Mouse (Mus musculus): ENCODE results near the gene Gsc2.
"Not testable (repeated sequence)": the region's sequence is repeated elsewhere in the genome, so short reads cannot be mapped to it uniquely, and the experiment has no call there.

Gene Gsc2

DNA sequence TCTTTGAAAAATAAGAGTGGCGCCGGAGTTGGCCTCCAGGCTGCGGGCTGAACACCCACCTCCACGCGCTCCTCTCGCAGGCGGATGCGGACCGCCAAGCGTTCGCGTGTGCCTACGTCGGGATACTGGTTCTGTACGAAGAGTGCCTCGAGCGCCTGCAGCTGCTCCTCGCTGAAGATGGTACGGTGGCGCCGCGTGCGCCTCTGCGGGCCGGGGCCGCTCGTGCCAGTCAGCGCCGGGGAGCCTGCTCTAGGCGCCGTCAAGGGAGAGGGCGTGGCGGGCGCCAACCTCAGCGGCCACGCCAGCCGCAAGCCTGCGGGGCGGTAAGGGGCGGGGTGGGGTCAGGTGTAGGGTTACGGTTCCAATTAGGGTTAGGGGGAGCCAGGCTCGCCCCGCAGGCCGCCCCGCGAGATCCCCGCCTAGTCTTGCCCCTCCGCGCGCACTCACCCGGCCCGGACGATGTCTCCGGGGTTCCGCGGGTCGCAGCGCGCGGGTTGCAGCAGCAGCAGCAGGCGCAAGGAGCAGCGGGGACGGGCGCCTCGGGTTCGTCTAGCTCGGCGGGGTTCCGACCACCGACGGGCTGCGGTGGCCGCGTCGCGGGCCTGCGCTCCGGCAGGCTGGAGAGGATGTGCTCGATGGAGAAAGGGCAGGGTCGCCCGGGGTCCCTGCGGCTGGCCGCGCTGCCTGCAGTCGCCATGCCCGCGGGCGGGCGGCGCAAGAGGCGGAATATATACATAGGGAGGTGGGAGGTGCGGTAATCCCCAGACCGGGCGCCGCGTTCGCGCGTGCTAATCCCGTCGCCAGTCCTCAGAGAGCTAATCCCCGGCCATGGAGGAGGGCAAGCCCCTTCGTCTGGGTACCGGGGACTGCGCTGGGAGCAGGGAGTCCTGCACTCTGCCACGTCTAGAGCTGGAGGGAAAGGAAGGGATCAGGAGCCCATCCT, at the start of gene Gsc2:
Gsc2 (minus strand) TSS at position 753 of the 943 bp plus-strand sequence.
- no peak for DNase-seq (ENCODE audit: low read depth, low spot score)

GRCm38 (mm10) chr16:17962091-17962490, 47.2 kb upstream of the Gsc2 start:
- no peak for DNase-seq (ENCODE audit: low read depth, low spot score)

GRCm38 (mm10) chr16:17956052-17956638, 41.3 kb upstream of the Gsc2 start:
- not testable (repeated sequence) for DNase-seq (ENCODE audit: low read depth, low spot score)

DNA sequence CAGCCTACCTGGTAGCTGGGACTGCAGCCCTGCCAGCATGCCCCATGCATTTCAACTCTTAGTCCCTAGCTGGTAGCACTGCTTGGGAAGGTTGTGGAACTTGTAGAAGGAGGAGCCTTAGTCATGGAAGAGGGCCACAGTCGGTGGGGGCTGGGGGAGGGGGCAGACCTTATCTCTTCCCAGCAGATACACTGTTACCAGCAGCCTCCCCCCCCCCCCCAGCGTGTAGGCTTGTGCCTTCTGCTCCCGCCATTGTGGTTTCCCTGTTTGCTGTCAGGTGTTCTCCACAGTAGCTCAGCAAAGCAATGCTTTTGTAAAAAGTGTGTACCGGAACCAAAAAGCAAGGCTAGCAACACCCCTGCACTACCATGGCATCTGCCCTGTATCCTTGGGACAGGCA, 36.8 kb upstream of the Gsc2 start:
- no peak for DNase-seq (ENCODE audit: low read depth, low spot score)

- no peak for DNase-seq (ENCODE audit: low read depth, low spot score)
These were observed 35.2 kb upstream of the Gsc2 start for GRCm38 (mm10) chr16:17950068-17950467.

GRCm38 (mm10) chr16:17949421-17949877, 34.6 kb upstream of the Gsc2 start:
- no peak for DNase-seq (ENCODE audit: low read depth, low spot score)

DNA sequence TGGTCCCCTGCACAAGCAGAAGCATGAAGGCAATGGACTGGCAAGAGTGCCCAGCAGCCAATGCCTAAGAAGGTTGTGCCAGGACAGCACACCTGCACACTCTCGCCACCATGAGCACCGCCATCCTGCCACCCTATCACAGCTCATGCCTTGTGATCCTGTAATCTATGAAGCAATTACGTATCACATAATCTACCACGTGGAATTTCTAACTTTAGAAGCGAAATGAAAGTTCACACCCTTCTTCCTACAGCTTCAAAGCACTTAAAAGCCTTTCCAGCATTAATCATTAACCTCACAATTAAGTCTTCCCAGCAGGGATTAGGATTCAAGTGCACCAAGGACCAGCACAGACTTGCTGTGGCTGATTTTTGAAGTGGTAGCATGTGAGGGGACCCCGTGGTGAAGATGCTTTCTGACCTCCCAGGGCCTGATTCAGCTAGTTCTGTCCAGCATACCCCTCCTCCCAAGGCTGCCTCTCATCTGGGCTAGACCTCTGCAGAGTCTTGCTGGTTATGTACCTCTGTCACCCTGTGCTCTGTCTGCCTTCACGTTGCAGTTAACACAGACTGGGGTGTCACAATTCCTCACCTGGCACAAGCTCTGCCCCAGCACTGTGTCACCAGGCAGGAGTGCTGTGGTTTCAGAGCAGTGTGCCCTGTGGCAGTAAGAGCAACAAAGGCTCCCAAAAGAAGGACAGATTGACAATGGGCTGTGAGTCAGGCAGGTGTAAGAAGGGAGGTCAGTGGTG, 30.4 kb upstream of the Gsc2 start:
- no peak for DNase-seq (ENCODE audit: low read depth, low spot score)

- DNase-seq (ENCODE audit: low read depth, low spot score): no peak
These were observed 28.6 kb upstream of the Gsc2 start for GRCm38 (mm10) chr16:17943466-17943865.

DNA sequence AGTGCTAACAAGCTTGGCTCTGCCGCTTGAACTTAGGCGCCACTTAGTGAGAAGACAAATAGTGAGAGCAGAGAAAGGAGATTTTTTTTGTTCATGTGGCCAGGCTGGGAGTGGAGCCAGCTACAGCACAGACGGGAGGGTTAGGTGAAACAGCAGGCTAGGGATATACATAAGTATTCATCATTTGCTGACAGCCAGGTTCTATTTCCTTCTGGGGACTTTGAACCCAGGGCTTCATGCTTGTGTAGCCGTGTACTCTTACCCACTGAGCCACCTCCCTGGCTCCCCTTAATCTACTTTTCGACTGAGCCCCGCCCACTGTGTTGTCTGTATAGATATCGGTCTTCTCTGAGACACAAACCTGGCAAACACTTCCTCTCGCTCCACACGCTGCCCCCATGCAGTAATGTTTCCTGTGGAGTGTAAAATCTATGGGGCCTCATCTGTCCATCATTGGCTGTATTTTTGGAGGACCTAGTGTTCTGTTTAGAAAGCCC, 24.4 kb upstream of the Gsc2 start:
- DNase-seq (ENCODE audit: low read depth, low spot score): no peak

- no peak for DNase-seq (ENCODE audit: low read depth, low spot score)
These were observed 24.0 kb upstream of the Gsc2 start for GRCm38 (mm10) chr16:17938821-17939220.

- DNase-seq (ENCODE audit: low read depth, low spot score): no peak
These were observed 23.3 kb upstream of the Gsc2 start for GRCm38 (mm10) chr16:17938187-17938586.

GRCm38 (mm10) chr16:17936776-17937175, 21.9 kb upstream of the Gsc2 start:
- DNase-seq (ENCODE audit: low read depth, low spot score): no peak

DNA sequence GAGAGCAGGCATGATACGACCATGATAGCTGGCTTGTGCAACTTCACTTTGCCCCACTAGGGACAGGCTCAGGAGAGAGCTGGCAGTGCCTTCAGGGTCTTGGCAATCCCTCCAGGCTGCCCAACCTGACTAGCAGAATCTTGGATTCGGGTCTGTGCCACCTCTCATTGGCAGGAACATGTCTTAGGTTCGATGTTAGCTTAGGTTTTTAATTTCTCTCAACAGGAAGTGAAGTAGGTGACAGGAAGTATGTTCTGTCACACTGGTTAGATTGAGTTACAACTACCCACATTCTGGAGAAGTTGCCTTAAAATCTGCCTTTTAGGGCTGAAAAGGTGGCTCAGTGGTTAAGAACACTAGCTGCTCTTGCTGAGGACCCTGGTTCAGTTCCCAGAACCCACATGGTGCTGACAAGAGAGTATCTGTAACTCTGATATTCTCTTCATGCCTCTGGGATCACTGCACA, 19.6 kb upstream of the Gsc2 start:
- no peak for DNase-seq (ENCODE audit: low read depth, low spot score)

DNA sequence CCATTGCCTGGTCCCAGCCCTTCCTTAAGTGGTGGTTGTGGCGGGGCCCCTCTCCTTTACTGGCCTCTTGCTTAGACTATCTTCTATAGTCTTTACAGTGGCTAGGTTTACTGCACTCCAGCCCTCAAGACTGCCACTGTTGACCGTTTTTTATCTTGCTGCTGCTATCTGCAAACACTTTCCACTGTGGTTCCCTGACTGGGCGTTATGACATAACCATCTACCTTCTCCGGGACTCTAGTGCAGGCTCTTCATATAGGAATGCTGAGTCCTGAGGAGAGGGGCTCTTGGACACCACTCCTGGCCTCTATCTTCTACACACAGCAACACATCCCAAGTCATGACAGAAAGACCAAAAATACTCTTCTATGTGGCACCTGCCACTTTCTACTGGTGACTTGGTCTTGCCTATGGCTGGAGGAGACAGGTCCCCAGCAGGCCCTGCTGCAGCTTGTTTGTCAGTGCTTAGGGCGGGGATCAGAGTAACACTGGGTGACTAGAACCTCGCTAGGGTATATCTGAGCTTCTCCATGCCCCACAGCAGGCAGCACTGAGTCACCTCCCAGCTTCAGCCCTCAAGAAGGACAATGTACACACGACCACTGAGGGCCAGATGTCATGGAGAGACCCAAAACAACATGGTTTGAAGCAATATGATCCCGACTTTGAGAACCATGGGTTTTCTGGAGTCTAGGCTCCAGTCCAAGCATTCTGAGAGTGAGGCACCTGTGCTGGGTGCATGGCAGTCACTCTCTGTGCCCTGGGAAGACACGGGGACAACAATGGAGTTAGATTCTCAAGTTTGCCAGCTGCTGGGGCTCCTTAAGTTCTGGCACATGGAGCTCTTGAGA, 19.0 kb upstream of the Gsc2 start:
- DNase-seq (ENCODE audit: low read depth, low spot score): no peak

DNA sequence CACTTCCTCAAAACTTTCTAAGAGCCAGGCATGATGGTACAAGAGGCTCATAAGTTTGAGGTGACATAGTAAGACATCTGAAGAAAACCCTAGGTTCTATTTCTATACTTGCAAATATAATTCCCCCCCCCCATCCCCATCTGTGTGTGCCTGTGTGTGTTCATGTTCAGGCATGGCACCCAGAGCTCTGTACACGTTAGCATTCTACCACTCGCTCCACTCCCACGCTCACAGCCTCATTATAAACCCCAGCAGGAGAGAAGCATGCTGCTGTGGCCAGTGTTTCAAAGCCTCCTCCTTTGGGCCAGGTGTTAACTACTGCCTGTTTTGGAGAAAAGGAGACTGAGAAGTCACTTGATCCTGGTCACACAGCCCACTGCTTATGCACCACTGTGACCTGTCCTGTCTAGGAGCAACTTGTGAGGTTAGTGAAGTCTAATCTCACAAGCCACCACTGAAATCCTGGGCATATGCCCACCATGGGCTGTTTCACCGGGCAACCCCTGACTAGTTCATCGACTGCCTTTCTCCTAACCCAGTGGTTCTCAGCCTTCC, 17.1 kb upstream of the Gsc2 start:
- DNase-seq (ENCODE audit: low read depth, low spot score): no peak

DNA sequence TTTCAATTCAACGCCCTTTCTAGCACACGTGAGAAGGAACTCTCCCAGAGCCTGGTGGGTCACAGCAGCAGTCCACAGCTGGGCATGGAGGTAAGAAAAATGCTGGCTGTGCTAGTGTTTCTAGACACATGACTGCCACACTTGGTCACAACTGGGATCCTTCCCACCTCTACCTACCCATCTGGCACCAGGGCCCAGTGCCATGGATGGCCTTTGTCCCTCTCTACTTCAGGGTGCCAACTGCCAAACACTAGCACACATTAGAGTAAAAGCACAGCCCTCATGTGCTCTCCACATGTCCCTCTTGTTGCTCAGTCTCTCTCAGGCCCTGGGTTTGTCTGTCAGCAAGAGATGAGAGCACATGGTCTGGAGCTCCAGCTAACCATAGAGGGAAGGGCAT, 14.8 kb upstream of the Gsc2 start:
- DNase-seq (ENCODE audit: low read depth, low spot score): no peak

- no peak for DNase-seq (ENCODE audit: low read depth, low spot score)
These were observed 14.4 kb upstream of the Gsc2 start for GRCm38 (mm10) chr16:17929211-17929610.

DNA sequence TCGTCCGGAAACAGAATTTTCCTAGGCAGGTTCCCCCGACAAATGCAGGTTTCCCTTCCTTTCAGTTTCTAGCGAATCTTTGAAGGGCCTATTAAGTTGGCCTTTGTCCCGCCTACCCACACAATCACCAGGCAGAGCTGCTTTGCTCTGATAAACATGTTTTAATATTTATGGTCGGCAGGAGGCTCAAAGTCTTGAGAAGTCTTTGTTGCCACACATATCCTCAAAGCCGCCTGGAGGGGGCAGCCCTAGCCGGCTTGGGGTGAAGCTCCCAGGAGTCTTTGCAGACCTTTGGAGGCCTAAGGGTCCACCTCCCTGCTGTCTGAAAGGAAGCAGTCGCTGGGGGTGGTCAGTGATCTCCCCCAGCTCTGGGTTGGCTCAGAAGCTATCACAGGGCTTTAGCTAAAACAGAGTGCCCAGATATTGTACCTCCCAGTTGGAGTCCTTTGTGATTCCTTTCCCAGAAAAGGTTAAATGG, 13.8 kb upstream of the Gsc2 start:
- no peak for DNase-seq (ENCODE audit: low read depth, low spot score)

DNA sequence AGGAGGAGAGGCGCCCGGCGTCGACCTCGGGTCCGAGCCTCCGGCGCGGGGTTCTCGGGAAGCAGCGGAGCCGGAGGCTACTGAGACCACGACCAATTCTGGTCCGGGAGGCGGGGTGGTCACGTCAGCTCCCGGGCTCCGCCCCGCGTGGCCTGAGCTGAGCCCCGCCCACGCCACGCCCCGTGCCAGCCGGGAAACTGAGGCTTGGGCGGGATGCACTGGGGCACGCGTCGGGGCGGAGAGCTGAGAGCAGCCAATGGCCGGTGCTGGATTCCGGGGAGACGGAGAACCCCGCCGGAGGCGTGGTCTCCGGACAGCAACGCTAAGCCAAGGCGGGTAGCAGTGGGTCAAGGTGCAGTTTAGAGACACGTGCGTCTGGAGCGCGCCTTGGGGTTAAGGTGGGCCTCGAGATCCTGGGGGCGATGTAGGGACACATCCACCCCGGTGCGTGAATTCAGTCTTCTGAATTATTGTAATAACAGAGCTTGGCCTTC, 13.3 kb upstream of the Gsc2 start, which contains the start of gene Slc25a1:
Slc25a1 (minus strand) TSS at position 133 of the 494 bp plus-strand sequence.
- no peak for DNase-seq (ENCODE audit: low read depth, low spot score)
